ENCODE assay signal across 12 mouse cellular contexts in the genomic region with DNA sequence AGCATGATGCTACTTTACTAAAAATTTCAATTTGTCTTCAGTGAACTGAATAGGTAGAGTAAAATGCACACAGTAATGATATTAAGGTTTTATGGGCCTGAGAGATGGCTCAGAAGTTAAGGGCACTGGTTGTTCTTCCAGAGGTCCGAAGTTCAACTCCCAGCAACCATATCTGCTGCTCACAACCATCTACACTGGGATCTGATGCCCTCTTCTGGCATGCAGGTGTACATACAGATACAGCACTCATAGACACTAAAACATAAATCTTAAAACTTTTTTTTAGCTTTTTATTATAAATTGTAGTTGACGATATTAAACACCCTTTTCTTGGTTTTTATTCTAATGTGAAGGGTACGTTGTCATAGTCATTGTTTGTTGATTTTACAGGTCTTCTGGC. TPM values are rescaled to one million over a fixed set of nuclear protein-coding genes. Genes with fewer than 3 reads are reported as not detected.
DNase-seq lines count a peak whose midpoint lies in the region; ATAC-seq and TF ChIP-seq lines count a peak whose summit lies in the region.
"Had no signal": no experiment of that assay in that cellular context is flagged by ENCODE, and none has a peak within 500 bp of the region (broad histone marks: within the 10 kb centered on the region; RNA-seq: fewer than 3 reads in every experiment).

No protein-coding gene starts in this region.

- no peak overlapping the region for H3K27ac ChIP-seq in kidney, adult 2 months (ENCODE audit: insufficient read depth, low read depth, low read length)
- H3K27ac ChIP-seq in midbrain, embryonic 14.5 days (replicated peaks; ENCODE audit: low read depth, low read length) = no peak overlapping the region
- no peak overlapping the region for H3K27ac ChIP-seq in midbrain, embryonic 13.5 days
- H3K27ac ChIP-seq: limb, embryonic 13.5 days; macrophage had no signal

- ATAC-seq in midbrain, embryonic 14.5 days (ENCODE audit: low FRiP score, low TSS enrichment) = no peak
- ATAC-seq in midbrain, embryonic 13.5 days = no peak

- H3K27me3 ChIP-seq in kidney, adult 2 months (replicated peaks; ENCODE audit: control insufficient read depth, insufficient read depth, low read length) = no peaks in the 10 kb centered on the region
- H3K27me3 ChIP-seq in midbrain, embryonic 14.5 days (ENCODE audit: control insufficient read depth, insufficient read depth, low read length) = no peaks in the 10 kb centered on the region
- no peaks in the 10 kb centered on the region for H3K27me3 ChIP-seq in midbrain, embryonic 13.5 days
- H3K27me3 ChIP-seq: limb, embryonic 13.5 days had no signal

- H3K9me3 ChIP-seq in midbrain, embryonic 14.5 days (ENCODE audit: control insufficient read depth, low read length) = no peaks in the 10 kb centered on the region
- H3K9me3 ChIP-seq in midbrain, embryonic 13.5 days = no peaks in the 10 kb centered on the region
- H3K9me3 ChIP-seq: limb, embryonic 13.5 days had no signal

- H3K4me2 ChIP-seq in midbrain, embryonic 14.5 days (ENCODE audit: low read length) = no peak overlapping the region
- H3K4me2 ChIP-seq in midbrain, embryonic 13.5 days (replicated peaks) = no peak overlapping the region
- H3K4me2 ChIP-seq: heart, embryonic 11.5 days; limb, embryonic 13.5 days had no signal

- H3K36me3 ChIP-seq in kidney, adult 2 months (ENCODE audit: control insufficient read depth, insufficient read depth, low read length) = peaks cover 15% of the 10 kb centered on the region
- peaks cover 82% of the 10 kb centered on the region for H3K36me3 ChIP-seq in midbrain, embryonic 14.5 days (ENCODE audit: control insufficient read depth, insufficient read depth, low read length)
- H3K36me3 ChIP-seq in midbrain, embryonic 13.5 days = peaks cover 66% of the 10 kb centered on the region

- peak; percentile 50 for TF ChIP-seq CTCF in kidney, adult 2 months (conservative IDR thresholded peaks at IDR 0.05; ENCODE audit: insufficient read depth, insufficient read length, low read depth, low read length)

- H3K4me1 ChIP-seq in kidney, adult 2 months (ENCODE audit: control insufficient read depth, insufficient read depth, low read length) = no peaks in the 10 kb centered on the region
- no peaks in the 10 kb centered on the region for H3K4me1 ChIP-seq in midbrain, embryonic 14.5 days (ENCODE audit: control insufficient read depth, insufficient read depth, low read length)
- no peaks in the 10 kb centered on the region for H3K4me1 ChIP-seq in midbrain, embryonic 13.5 days (replicated peaks)
- H3K4me1 ChIP-seq: limb, embryonic 13.5 days had no signal

- H3K9ac ChIP-seq in midbrain, embryonic 14.5 days (replicated peaks; ENCODE audit: low read length) = no peak overlapping the region
- H3K9ac ChIP-seq in midbrain, embryonic 13.5 days (replicated peaks) = no peak overlapping the region
- H3K9ac ChIP-seq: limb, embryonic 13.5 days had no signal

- H3K4me3 ChIP-seq in kidney, adult 2 months (ENCODE audit: insufficient read depth, low read depth, low read length) = no peak overlapping the region
- no peak overlapping the region for H3K4me3 ChIP-seq in midbrain, embryonic 14.5 days (replicated peaks; ENCODE audit: low read depth, low read length)
- H3K4me3 ChIP-seq in midbrain, embryonic 13.5 days (replicated peaks) = no peak overlapping the region
- H3K4me3 ChIP-seq: limb, embryonic 13.5 days had no signal

- no peak for TF ChIP-seq POLR2A in kidney, adult 2 months (IDR thresholded peaks at IDR 0.05; ENCODE audit: low read depth, low read length)

- peak; percentile 52 for DNase-seq in kidney, adult 2 months
- DNase-seq in kidney, adult 8-10 months = no peak
- DNase-seq in midbrain, embryonic 14.5 days = peak; percentile 46
- DNase-seq in ZHBTc4 (ENCODE audit: low read depth, low spot score) = peak; percentile 34
- DNase-seq in right cerebral cortex, adult 18-20 months = no peak
- no peak for DNase-seq in frontal cortex, postnatal 36 days (ENCODE audit: low spot score in 2 of 2)
- DNase-seq: cerebellum, postnatal 14 days; thymus, adult 2 months had no signal

- WGBS in kidney, adult 2 months = 80% methylated on average over 3 of the region's 3 CpGs
- WGBS in midbrain, embryonic 14.5 days = 90% methylated on average over 3 of the region's 3 CpGs
- 91% methylated on average over 3 of the region's 3 CpGs for WGBS in midbrain, embryonic 13.5 days

RNA-seq across cellular contexts. Expression of a gene that starts 20.0 kb away (rescaled TPM):
- polyA plus RNA-seq in kidney, adult 2 months (2012; rRNA removed) = 31.2 and 39.7 TPM in 2 replicates
- polyA plus RNA-seq in midbrain, embryonic 14.5 days (2014; fragmentation: Nextera tagmentation; extraction: Ambion mirVana) = 1.5 and 2.1 TPM in 2 replicates
- 2.9 and 3.0 TPM in 2 replicates for polyA plus RNA-seq in midbrain, embryonic 13.5 days (2015; fragmentation: Nextera tagmentation; extraction: Ambion mirVana)

RNA-seq across cellular contexts. Expression of a gene that starts 33.5 kb away (rescaled TPM):
- 8.6 and 10.0 TPM in 2 replicates for polyA plus RNA-seq in kidney, adult 2 months (2012; rRNA removed)
- polyA plus RNA-seq in midbrain, embryonic 14.5 days (2014; fragmentation: Nextera tagmentation; extraction: Ambion mirVana) = 40.2 and 62.3 TPM in 2 replicates
- 49.5 and 53.1 TPM in 2 replicates for polyA plus RNA-seq in midbrain, embryonic 13.5 days (2015; fragmentation: Nextera tagmentation; extraction: Ambion mirVana)

RNA-seq across cellular contexts. Expression of a gene that starts 53.5 kb away (rescaled TPM):
- polyA plus RNA-seq in kidney, adult 2 months (2012; rRNA removed) = 89.3 and 121 TPM in 2 replicates
- 273 and 276 TPM in 2 replicates for polyA plus RNA-seq in midbrain, embryonic 14.5 days (2014; fragmentation: Nextera tagmentation; extraction: Ambion mirVana)
- polyA plus RNA-seq in midbrain, embryonic 13.5 days (2015; fragmentation: Nextera tagmentation; extraction: Ambion mirVana) = 272 and 282 TPM in 2 replicates

RNA-seq across cellular contexts. Expression of a gene that starts 53.7 kb away (rescaled TPM):
- polyA plus RNA-seq in kidney, adult 2 months (2012; rRNA removed) = not detected in 2 replicates
- 0.58 and 0.81 TPM in 2 replicates for polyA plus RNA-seq in midbrain, embryonic 14.5 days (2014; fragmentation: Nextera tagmentation; extraction: Ambion mirVana)
- polyA plus RNA-seq in midbrain, embryonic 13.5 days (2015; fragmentation: Nextera tagmentation; extraction: Ambion mirVana) = 1.1 and 1.2 TPM in 2 replicates
- polyA plus RNA-seq: macrophage; thymus, adult 2 months had no signal

Comparison
In these comparisons a context has a peak if more than half of its experiments do, and no peak if none do; other contexts are left out.
1. DNase-seq: peak in kidney, adult 2 months (single experiment), midbrain, embryonic 14.5 days (single experiment) and ZHBTc4 (single experiment); none in kidney, adult 8-10 months (0 of 2), right cerebral cortex, adult 18-20 months (single experiment) and frontal cortex, postnatal 36 days (0 of 2).